Mouse (Mus musculus): Measurements from ENCODE around the gene Gng11. TPM values are rescaled to one million over a fixed set of nuclear protein-coding genes. Genes with fewer than 3 reads are reported as not detected.

Gene Gng11
- polyA plus RNA-seq, 1 experiment, result 70.9 TPM

DNA sequence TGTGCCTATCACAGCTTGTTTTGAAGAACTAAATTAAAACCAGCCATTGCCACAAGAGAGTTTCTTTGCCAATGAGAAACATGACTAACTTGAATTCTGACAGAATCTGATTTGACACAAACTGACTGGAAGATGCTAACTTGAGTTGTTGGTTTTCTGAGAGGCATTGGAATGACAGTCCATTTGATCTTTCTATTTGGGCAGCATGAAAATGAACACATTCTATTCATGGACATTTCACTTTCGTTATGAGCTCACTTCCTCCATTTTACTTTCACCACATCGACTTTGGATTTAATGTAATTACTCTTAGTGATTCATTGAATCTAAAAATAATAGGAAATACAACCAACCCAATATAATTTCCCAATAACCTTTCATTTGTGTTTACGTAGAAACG, 50.7 kb downstream of the Gng11 start:
- Histone ChIP-seq H3K4me3 (replicated peaks) (no peak overlapping the region), H3K27me3 (replicated peaks) (no peaks in the 10 kb centered on the region), H3K9me3 (no peaks in the 10 kb centered on the region), H3K4me1 (no peaks in the 10 kb centered on the region), H3K36me3 (replicated peaks; ENCODE audit: low read length) (no peaks in the 10 kb centered on the region)
- TF ChIP-seq GATA1 (IDR thresholded peaks at IDR 0.05; ENCODE audit: borderline replicate concordance, low read length), result no peak

Other genes starting within 250 kb of the Gng11 start
- not detected in 2 replicates for gene Calcr, start 239.2 kb upstream of the Gng11 start, polyA plus RNA-seq (2012; ENCODE audit: insufficient read depth, low replicate concordance)
- gene Tfpi2, start 15.0 kb upstream of the Gng11 start, polyA plus RNA-seq (2012; ENCODE audit: insufficient read depth, low replicate concordance), result not detected in 2 replicates
- 0.06 TPM in 1 of 2 replicates, not detected in the other for gene Gngt1, start 10.1 kb upstream of the Gng11 start, polyA plus RNA-seq (2012; ENCODE audit: insufficient read depth, low replicate concordance)
- gene Bet1, start 83.1 kb downstream of the Gng11 start, polyA plus RNA-seq (2012; ENCODE audit: insufficient read depth, low replicate concordance), result 9.7 and 75.8 TPM in 2 replicates

All from megakaryocyte, embryonic 14.5 days (primary cell).